Mouse (Mus musculus) gastrocnemius, postnatal 14 days (tissue): ENCODE results near the gene Plekha4. TPM values are rescaled to one million over a fixed set of nuclear protein-coding genes. Genes with fewer than 3 reads are reported as not detected.

Experiments
- DNase-seq: peaks from one replicate; pipeline ENCODE4 v3.0.0; 2021; ENCODE audit warnings: mixed read lengths
- intact Hi-C: fragments of 180-260 bp; cut with DNase I; formaldehyde crosslinking; loops from one replicate; pipeline ENCODE4 v1.15.1; 2025; ENCODE audit warnings: low total_unique reads
- total RNA-seq, 2 experiments: library from RNA; stranded (reverse); gene quantifications; 2 replicates each; pipeline ENCODE4 v1.2.3; 2021

The Plekha4 gene
- total RNA-seq, 2 experiments from 2014 or later: 6.8 to 14.8 TPM

DNA sequence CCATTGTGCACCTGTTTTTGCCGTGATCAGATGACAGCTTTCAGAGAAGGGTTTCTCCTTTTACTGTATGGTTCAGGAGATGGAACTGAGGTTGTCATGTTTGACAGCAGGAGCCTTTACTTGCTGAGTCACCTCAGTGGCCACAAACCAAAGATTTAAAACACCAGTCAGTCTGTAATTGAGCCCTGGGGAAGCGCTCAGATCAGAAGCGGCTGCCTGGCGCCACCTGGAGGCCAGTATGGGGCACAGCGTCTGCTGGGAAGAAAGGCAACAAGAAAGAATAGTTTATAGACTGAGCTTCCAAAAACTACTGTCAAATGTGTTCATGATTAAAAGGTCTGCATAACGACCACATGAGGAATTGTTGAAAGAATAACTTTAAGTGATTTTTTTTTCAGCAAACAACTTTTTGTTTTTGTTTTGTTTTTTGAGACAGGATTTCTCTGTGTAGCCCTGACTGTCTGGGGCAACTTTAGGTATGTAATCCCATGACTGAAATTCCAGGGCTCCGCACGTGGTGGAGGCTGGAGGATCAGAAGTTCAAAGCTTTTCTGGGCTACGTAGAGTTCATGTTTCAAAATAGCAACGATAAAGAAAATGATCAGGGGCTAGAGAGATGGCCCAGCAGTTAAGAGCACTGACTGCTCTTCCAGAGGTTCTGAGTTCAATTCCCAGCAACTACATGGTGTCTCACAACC, 67.1 kb downstream of the Plekha4 start:
- intact Hi-C loops: no loop called here
- DNase-seq: peak; percentile 73

DNA sequence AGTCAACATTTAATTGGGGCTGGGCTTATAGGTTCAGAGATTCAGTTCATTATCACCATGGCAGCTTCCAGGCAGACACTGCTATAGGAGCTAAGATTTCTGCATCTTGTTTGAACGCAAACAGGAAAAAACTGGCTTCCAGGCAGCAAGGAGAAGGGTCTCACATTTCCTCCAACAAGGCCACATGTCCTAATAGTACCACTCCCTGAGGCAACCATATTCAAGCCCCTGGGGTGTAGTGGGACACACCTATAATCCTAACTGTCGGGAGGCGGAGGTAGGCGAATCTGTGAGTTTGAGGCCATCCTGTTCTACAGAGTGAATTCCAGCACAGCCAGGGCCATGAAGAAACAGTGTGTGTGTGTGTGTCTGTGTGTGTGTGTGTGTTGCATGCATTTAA, 69.0 kb downstream of the Plekha4 start:
- no peak for DNase-seq
- intact Hi-C loops: no loop called here

DNA sequence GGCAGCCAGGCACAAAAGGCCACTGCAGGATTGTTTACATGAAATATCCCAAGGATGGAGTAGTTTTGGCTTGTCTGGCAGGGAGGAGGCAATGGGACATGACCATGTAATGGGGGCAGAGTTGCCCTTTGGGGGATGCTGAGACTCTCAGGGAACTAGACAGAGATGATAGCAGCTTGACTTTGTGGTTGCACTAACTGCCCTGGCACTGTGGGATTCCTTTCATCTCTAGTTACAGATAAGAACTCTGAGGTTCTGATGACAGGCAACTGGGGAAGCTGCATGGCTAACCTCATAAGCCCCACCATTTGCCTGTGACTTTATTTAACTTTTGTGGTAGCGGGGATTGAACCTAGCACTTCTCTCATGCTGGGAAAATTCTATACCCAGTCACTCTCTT, 70.0 kb downstream of the Plekha4 start:
- intact Hi-C loops: no loop called here
- DNase-seq: no peak

DNA sequence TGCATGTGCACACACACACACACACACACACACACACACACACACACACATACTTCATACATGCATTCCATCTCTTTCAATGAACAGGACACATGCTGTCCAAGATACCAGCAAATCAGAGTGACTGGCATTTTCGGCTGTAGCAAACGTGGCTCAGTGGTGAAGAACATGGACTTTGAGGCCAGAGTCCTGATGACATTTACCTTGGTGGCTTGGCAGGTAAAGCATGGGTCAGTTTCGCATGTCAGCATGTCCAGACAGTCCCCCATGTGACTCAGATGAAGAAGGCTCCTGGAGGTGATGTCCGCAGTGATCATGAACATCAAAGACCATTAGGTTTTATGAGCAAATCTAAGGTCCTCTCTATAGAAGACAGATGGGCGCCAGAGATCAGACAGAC, 70.9 kb downstream of the Plekha4 start:
- intact Hi-C loops: no loop called here
- DNase-seq: no peak

DNA sequence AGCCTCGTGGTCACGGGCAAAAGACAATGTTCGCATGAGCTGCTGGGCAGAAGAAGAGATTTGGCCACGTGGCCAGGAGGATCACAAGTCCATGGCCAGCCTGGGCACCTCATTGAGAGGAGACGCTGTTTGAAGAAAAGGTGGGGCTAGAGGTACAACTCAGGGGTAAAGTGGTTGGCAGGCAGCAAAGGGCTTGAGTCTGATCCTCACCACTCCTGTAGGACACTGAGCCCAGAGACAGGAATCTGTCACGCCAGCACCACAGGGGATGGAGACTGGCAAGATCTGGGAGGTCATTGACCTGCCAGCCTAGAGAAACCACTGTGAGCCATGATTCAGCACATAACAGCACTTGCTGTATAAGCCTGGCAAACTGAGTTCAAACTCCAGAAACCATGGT, 71.4 kb downstream of the Plekha4 start:
- intact Hi-C loops: no loop called here
- no peak for DNase-seq

DNA sequence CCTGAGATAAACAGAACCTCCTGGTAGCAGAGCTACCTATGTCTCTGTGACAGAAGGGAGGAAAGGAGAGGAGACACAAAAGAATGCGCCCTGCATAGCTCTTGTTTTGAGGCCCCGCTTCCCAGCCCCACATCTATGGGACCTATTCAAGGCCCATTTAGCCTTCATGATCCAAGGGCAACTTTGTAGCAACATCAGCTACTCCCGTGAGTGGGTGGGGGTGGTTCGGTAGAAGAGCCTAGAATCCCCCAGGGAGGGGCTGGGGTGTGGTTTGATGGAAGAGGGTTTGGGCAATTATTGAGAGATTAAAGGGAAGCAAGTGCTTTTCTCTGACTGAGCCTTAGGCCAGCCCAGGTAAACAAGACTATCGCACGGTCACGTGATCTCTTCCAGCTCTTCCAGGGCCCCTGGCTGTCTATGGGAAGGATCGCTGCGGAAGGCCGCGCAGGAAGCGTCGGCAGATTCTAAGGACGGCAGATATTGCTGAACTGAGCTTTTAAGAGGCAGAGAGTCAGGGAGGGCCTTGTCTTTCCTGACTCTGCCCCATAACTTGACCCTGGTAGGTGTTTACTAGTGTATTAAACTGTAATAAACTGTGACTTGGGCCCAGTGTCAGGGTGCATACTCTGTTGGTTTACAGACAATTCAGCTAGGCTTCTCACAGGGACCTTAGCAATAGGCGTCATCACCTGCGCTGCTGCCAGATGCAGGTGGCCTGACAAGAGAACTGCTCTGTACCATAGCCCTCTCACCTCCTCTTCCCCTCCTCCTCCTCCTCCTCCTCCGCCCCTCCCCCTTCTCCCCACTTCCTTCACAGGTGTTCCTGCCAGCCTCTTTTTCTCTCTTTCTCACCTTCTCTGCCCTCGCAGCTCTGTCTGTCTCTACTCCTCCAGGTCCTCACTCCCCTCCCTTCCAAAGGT, 73.1 kb downstream of the Plekha4 start:
- intact Hi-C loops: no loop called here

More for the DNA sequence above, 73.1 kb downstream of the Plekha4 start:
- DNase-seq: no peak

Other genes with a start within 250 kb of the Plekha4 start
- gene Slc6a21, start 248.8 kb upstream of the Plekha4 start, total RNA-seq: not detected
- gene Trpm4, start 192.6 kb upstream of the Plekha4 start, total RNA-seq: 10 to 100 TPM; 23.5 to 24.5 TPM
- 100 to 1,000 TPM; 711 to 744 TPM for gene Hrc, start 191.0 kb upstream of the Plekha4 start, total RNA-seq
- under 1 TPM; 0.69 to 0.78 TPM for gene Ppfia3, start 159.3 kb upstream of the Plekha4 start, total RNA-seq
- 1 to 10 TPM in 1 of 2 experiments, under 1 TPM in 1; 0.49 to 1.6 TPM for gene Lin7b, start 155.7 kb upstream of the Plekha4 start, total RNA-seq
- 10 to 100 TPM; 90.1 to 93.1 TPM for gene Snrnp70, start 130.6 kb upstream of the Plekha4 start, total RNA-seq
- gene Kcna7, start 120.7 kb upstream of the Plekha4 start, total RNA-seq: 10 to 100 TPM; 39.6 to 44.1 TPM
- gene Ntf5, start 112.6 kb upstream of the Plekha4 start, total RNA-seq: 1 to 10 TPM; 2.3 to 2.6 TPM
- gene Lhb, start 105.5 kb upstream of the Plekha4 start, total RNA-seq: under 1 TPM in 1 of 2 experiments, not detected in 1; 0.35 TPM
- gene Gys1, start 91.5 kb upstream of the Plekha4 start, total RNA-seq: 100 to 1,000 TPM; 167 to 213 TPM
- 10 to 100 TPM; 20.3 to 23.7 TPM for gene Ruvbl2, start 88.2 kb upstream of the Plekha4 start, total RNA-seq
- gene Ftl1, start 66.4 kb upstream of the Plekha4 start, total RNA-seq: 100 to 1,000 TPM; 119 to 132 TPM
- gene Bax, start 59.4 kb upstream of the Plekha4 start, total RNA-seq: 10 to 100 TPM; 20.1 to 22.4 TPM
- gene Tulp2, start 44.5 kb upstream of the Plekha4 start, total RNA-seq: not detected
- gene Gm45808, start 39.5 kb upstream of the Plekha4 start, total RNA-seq: 1 to 10 TPM; 6.0 to 6.2 TPM
- 10 to 100 TPM in 1 of 2 experiments, 1 to 10 TPM in 1; 9.4 to 10.5 TPM for gene Dhdh, start 37.5 kb upstream of the Plekha4 start, total RNA-seq
- gene Nucb1, start 15.9 kb upstream of the Plekha4 start, total RNA-seq: 100 to 1,000 TPM; 100 TPM
- gene Ppp1r15a, start 62 bp upstream of the Plekha4 start, total RNA-seq: 10 to 100 TPM; 13.1 to 18.4 TPM
- 1 to 10 TPM; 1.7 to 2.3 TPM for gene Hsd17b14, start 28.6 kb downstream of the Plekha4 start, total RNA-seq
- gene Bcat2, start 43.8 kb downstream of the Plekha4 start, total RNA-seq: 10 to 100 TPM; 37.2 to 37.8 TPM
- gene Fgf21, start 89.2 kb downstream of the Plekha4 start, total RNA-seq: not detected
- under 1 TPM in 1 of 2 experiments, not detected in 1; 0.11 TPM for gene Fut1, start 91.0 kb downstream of the Plekha4 start, total RNA-seq
- under 1 TPM; 0.12 to 0.18 TPM for gene Izumo1, start 95.5 kb downstream of the Plekha4 start, total RNA-seq
- gene Rasip1, start 101.2 kb downstream of the Plekha4 start, total RNA-seq: 10 to 100 TPM; 14.1 to 16.1 TPM
- 10 to 100 TPM; 60.3 to 85.3 TPM for gene Mamstr, start 113.6 kb downstream of the Plekha4 start, total RNA-seq
- gene Fut2, start 140.1 kb downstream of the Plekha4 start, total RNA-seq: under 1 TPM; 0.58 to 0.66 TPM
- gene Ntn5, start 157.7 kb downstream of the Plekha4 start, total RNA-seq: under 1 TPM; 0.51 to 0.62 TPM
- gene Sec1, start 168.1 kb downstream of the Plekha4 start, total RNA-seq: under 1 TPM; 0.18 to 0.31 TPM
- 1 to 10 TPM; 4.5 to 4.6 TPM for gene Car11, start 173.5 kb downstream of the Plekha4 start, total RNA-seq
- gene Dbp, start 178.8 kb downstream of the Plekha4 start, total RNA-seq: 10 to 100 TPM; 20.6 to 32.8 TPM
- 100 to 1,000 TPM; 607 to 662 TPM for gene Rpl18, start 189.1 kb downstream of the Plekha4 start, total RNA-seq
- 10 to 100 TPM; 12.0 to 13.2 TPM for gene Sphk2, start 191.7 kb downstream of the Plekha4 start, total RNA-seq
- gene Fam83e, start 194.9 kb downstream of the Plekha4 start, total RNA-seq: under 1 TPM; 0.16 TPM
- gene Spaca4, start 199.5 kb downstream of the Plekha4 start, total RNA-seq: not detected